9 mouse cellular contexts compared by ENCODE assay signal in the genomic region with DNA sequence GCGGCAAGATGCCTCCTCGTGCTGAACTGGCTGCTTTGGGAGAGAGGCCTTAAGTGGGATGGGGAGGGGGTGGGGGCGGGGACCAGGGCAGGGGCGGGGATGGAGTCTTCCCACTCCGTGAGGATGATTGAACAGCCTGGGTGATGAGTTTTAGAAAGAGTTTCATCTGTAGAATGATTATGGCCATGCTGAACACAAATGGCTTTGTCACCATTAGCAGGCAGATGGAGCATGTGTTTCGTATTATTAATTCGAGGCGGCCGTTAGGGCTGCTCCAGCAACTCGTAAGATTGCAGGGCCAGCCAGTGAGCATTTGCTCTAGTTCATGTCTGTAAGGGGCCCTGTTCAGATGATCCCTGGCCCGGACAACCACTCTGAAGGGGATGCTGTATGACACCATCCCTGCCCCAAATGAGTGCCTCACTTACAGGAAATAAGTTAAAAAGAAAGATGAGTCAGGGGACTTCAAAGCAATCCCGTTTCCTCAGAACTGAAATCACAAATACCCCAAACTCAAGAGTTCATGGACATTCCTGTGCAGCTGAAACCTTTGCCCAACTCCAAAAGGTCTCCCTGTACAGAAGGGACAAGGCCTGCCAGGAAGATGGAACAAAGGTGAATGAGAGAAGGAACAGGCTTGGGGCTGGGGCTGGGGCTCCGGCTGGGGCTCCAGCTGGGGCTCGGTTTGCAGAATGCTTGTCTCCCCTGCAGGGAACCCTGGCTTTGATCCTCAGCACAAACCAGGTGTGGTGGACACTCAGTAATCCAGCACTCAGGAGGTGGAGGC. TPM values are rescaled to one million over a fixed set of nuclear protein-coding genes. Genes with fewer than 3 reads are reported as not detected.
DNase-seq lines count a peak whose midpoint lies in the region; ATAC-seq and TF ChIP-seq lines count a peak whose summit lies in the region.
"Had no signal": no experiment of that assay in that cellular context is flagged by ENCODE, and none has a peak within 500 bp of the region (broad histone marks: within the 10 kb centered on the region; RNA-seq: fewer than 3 reads in every experiment).

No protein-coding gene starts in this region.

- whole genome bisulfite sequencing in liver, adult 2 months, result 70% methylated on average over 14 of the region's 14 CpGs
- WGBS in forebrain, embryonic 12.5 days, result 24% methylated on average over 14 of the region's 14 CpGs
- whole genome bisulfite sequencing in neural tube, embryonic 14.5 days, result 21% methylated on average over 14 of the region's 14 CpGs

- peaks cover 2% of the 10 kb centered on the region; the same call in 1 of the 2 replicates for H3K4me1 ChIP-seq in liver, adult 2 months (ENCODE audit: control insufficient read depth, insufficient read depth, low read length)
- peaks cover 19% of the 10 kb centered on the region for H3K4me1 ChIP-seq in forebrain, embryonic 12.5 days
- peaks cover 5% of the 10 kb centered on the region; the same call in 1 of the 2 replicates for H3K4me1 ChIP-seq in neural tube, embryonic 14.5 days (ENCODE audit: control insufficient read depth, insufficient read depth, low read length)

- DNase-seq in liver, adult 2 months (ENCODE audit: extremely low read depth, low read depth, low spot score), result peak; percentile 55
- DNase-seq in liver, result no peak
- peak; percentile 59 to 62 for DNase-seq in kidney, adult 8-10 months
- DNase-seq in cerebellum, adult 9-11 months, result no peak
- no peak for DNase-seq in spleen, postnatal 36 days (ENCODE audit: low spot score in 2 of 2)

- H3K4me3 ChIP-seq in liver, adult 2 months (ENCODE audit: insufficient read depth, low read depth, low read length), result no peak overlapping the region
- H3K4me3 ChIP-seq in forebrain, embryonic 12.5 days (replicated peaks), result no peak overlapping the region
- no peak overlapping the region for H3K4me3 ChIP-seq in neural tube, embryonic 14.5 days (ENCODE audit: low read depth, low read length)
- H3K4me3 ChIP-seq: myocyte had no signal

- H3K36me3 ChIP-seq in liver, adult 2 months (ENCODE audit: control insufficient read depth, insufficient read depth, low read length), result no peaks in the 10 kb centered on the region
- H3K36me3 ChIP-seq in forebrain, embryonic 12.5 days (replicated peaks), result no peaks in the 10 kb centered on the region
- H3K36me3 ChIP-seq in neural tube, embryonic 14.5 days (ENCODE audit: control insufficient read depth, insufficient read depth, low read length), result no peaks in the 10 kb centered on the region

- no peaks in the 10 kb centered on the region for H3K9me3 ChIP-seq in forebrain, embryonic 12.5 days
- H3K9me3 ChIP-seq in neural tube, embryonic 14.5 days (ENCODE audit: control insufficient read depth, low read length), result no peaks in the 10 kb centered on the region

- no peak; the same call in 1 of the 2 replicates for ATAC-seq in forebrain, embryonic 12.5 days (ENCODE audit: low FRiP score)
- ATAC-seq in neural tube, embryonic 14.5 days (ENCODE audit: low read depth), result 0 out of 2 replicates have a peak, but pooled peaks have one; percentile 17

- no peak overlapping the region for H3K27ac ChIP-seq in liver, adult 2 months (replicated peaks; ENCODE audit: insufficient read depth, low read depth, low read length)
- peak overlapping the region; percentile 36; the same call in 1 of the 2 replicates for H3K27ac ChIP-seq in forebrain, embryonic 12.5 days
- H3K27ac ChIP-seq in neural tube, embryonic 14.5 days (ENCODE audit: low read depth, low read length), result no peak overlapping the region

- no peak for TF ChIP-seq POLR2A in liver, adult 2 months (IDR thresholded peaks at IDR 0.05; ENCODE audit: extremely low read depth, insufficient read depth, low read length)

- peaks cover 5% of the 10 kb centered on the region; the same call in 1 of the 2 replicates for H3K79me2 ChIP-seq in liver, adult 2 months (ENCODE audit: control insufficient read depth, insufficient read depth, low read length)

- no peak for TF ChIP-seq CTCF in liver, adult 2 months (IDR thresholded peaks at IDR 0.05; ENCODE audit: low read depth, low read length)

- no peaks in the 10 kb centered on the region for H3K27me3 ChIP-seq in liver, adult 2 months (ENCODE audit: control insufficient read depth, insufficient read depth, low read length)
- H3K27me3 ChIP-seq in forebrain, embryonic 12.5 days, result peaks cover 13% of the 10 kb centered on the region
- no peaks in the 10 kb centered on the region for H3K27me3 ChIP-seq in neural tube, embryonic 14.5 days (ENCODE audit: control insufficient read depth, insufficient read depth, low read length)

- peak overlapping the region; percentile 17; the same call in 1 of the 2 replicates for H3K4me2 ChIP-seq in forebrain, embryonic 12.5 days
- H3K4me2 ChIP-seq in neural tube, embryonic 14.5 days (ENCODE audit: low read depth, low read length), result no peak overlapping the region

- H3K9ac ChIP-seq in liver, adult 2 months (ENCODE audit: low read depth, low read length), result no peak overlapping the region
- H3K9ac ChIP-seq in forebrain, embryonic 12.5 days, result no peak overlapping the region
- H3K9ac ChIP-seq in neural tube, embryonic 14.5 days (replicated peaks; ENCODE audit: low read depth, low read length), result no peak overlapping the region

RNA-seq across cellular contexts. Expression of a gene that starts 46.5 kb away (rescaled TPM):
- 18.8 and 24.4 TPM in 2 replicates for total RNA-seq in liver, adult 2 months (2014; rRNA removed)
- 27.2 and 34.5 TPM in 2 replicates for polyA plus RNA-seq in liver, adult 2 months (2012; rRNA removed)
- polyA plus RNA-seq in forebrain, embryonic 12.5 days (2016; fragmentation: Nextera tagmentation; extraction: Ambion mirVana), result 51.9 and 54.6 TPM in 2 replicates
- polyA plus RNA-seq in neural tube, embryonic 14.5 days (2014; fragmentation: Nextera tagmentation; extraction: Ambion mirVana), result 18.4 and 29.9 TPM in 2 replicates
- total RNA-seq: common myeloid progenitor, adult 5-6 weeks had no signal

Comparison
In these comparisons a context has a peak if more than half of its experiments do, and no peak if none do; other contexts are left out.
1. DNase-seq: peak in liver, adult 2 months (single experiment) and kidney, adult 8-10 months (2 of 2); none in liver (single experiment), cerebellum, adult 9-11 months (single experiment) and spleen, postnatal 36 days (0 of 2).